ENCODE assay signal across 10 mouse cellular contexts in the genomic region with DNA sequence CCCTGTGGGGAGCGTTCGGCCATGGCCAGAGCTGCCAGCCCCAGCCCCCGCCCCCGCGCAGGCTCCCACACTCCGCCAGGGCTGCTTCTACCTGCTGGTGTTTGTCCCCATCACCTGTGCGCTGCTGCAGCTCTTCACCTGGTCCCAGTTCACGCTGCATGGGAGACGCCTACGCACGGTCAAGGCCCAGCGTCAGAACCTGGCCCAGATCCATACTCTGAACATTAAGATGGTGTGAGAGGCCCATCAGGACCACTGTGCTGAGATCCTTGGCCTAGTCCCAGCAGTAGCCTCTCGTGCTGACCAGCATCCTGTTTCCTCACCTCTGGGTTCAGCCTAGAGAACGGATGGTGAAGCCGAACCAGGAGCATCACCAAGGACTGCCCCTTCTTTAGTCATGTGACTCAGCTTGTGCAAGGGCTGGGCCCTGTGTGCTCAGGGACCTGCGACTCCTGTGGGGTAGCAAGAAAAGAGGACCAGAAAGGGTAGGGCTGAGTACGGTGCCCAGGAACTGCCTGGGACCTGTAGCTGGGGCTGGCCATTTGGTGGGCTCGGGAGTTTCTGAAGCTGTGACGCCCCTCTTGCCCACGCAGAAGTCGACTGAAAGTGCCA. TPM values are rescaled to one million over a fixed set of nuclear protein-coding genes. Genes with fewer than 3 reads are reported as not detected.
DNase-seq lines count a peak whose midpoint lies in the region; ATAC-seq and TF ChIP-seq lines count a peak whose summit lies in the region.
"Had no signal": no experiment of that assay in that cellular context is flagged by ENCODE, and none has a peak within 500 bp of the region (broad histone marks: within the 10 kb centered on the region; RNA-seq: fewer than 3 reads in every experiment).

No protein-coding gene starts in this region.

- H3K4me1 ChIP-seq in midbrain, embryonic 15.5 days, result no peaks in the 10 kb centered on the region

- TF ChIP-seq CTCF in left cerebral cortex, adult 2 months (IDR thresholded peaks at IDR 0.05), result no peak

- no peak overlapping the region for H3K4me3 ChIP-seq in left cerebral cortex, adult 2 months
- no peak overlapping the region for H3K4me3 ChIP-seq in midbrain, embryonic 15.5 days
- H3K4me3 ChIP-seq: heart, adult 2 months had no signal

- intact Hi-C loops in left cerebral cortex, adult 2 months (cut with DNase I), result no loop called here
- intact Hi-C loops in left cerebral cortex, postnatal 14 days (cut with DNase I), result no loop called here

- H3K4me2 ChIP-seq in midbrain, embryonic 15.5 days, result no peak overlapping the region

- no peak overlapping the region for H3K9ac ChIP-seq in midbrain, embryonic 15.5 days

- peaks cover 31% of the 10 kb centered on the region for H3K36me3 ChIP-seq in midbrain, embryonic 15.5 days (replicated peaks)

- no peaks in the 10 kb centered on the region for H3K27me3 ChIP-seq in midbrain, embryonic 15.5 days (replicated peaks)

- 45% methylated on average over 21 of the region's 21 CpGs for whole genome bisulfite sequencing in midbrain, embryonic 15.5 days

- H3K27ac ChIP-seq in left cerebral cortex, adult 2 months, result peak overlapping the region; percentile 18; the same call in 1 of the 2 replicates
- H3K27ac ChIP-seq in midbrain, embryonic 15.5 days, result no peak overlapping the region
- H3K27ac ChIP-seq: heart, adult 2 months had no signal

- DNase-seq in left cerebral cortex, adult 2 months (ENCODE audit: extremely low spot score in 1 of 2, low spot score in 2 of 2), result no peak
- DNase-seq in left cerebral cortex, postnatal 14 days (ENCODE audit: low spot score in 2 of 2), result no peak
- peak; percentile 50 for DNase-seq in brain, adult 2 months (ENCODE audit: low read depth, low spot score)
- no peak for DNase-seq in adrenal gland, adult 18-20 months (ENCODE audit: low spot score in 2 of 2)
- DNase-seq: embryo, embryonic 11 days; heart, adult 2 months; left cerebral cortex, postnatal 4 days had no signal

- no peaks in the 10 kb centered on the region for H3K9me3 ChIP-seq in midbrain, embryonic 15.5 days

- ATAC-seq in granulocyte monocyte progenitor cell, adult 5-6 weeks (replicated peaks; ENCODE audit: poor library complexity, severe bottlenecking), result peak; percentile 63
- ATAC-seq in midbrain, embryonic 15.5 days (replicated peaks), result peak; percentile 51
- no peak for ATAC-seq in inflammation-experienced regulatory T-cells, adult 6 months

RNA-seq across cellular contexts. Expression of gene Actr1a, which starts 21.0 kb away (rescaled TPM):
- total RNA-seq in left cerebral cortex, adult 2 months (2021), result 100 to 1,000 TPM; 179 to 197 TPM
- 100 to 1,000 TPM; 217 to 220 TPM for total RNA-seq in left cerebral cortex, postnatal 14 days (2021)
- total RNA-seq in granulocyte monocyte progenitor cell, adult 5-6 weeks (2014; fragmentation: Nextera tagmentation), result 86.7 and 93.2 TPM in 2 replicates
- 75.8 and 79.7 TPM in 2 replicates for total RNA-seq in granulocyte monocyte progenitor cell, adult 5-6 weeks (2017)
- polyA plus RNA-seq in midbrain, embryonic 15.5 days (2015; fragmentation: Nextera tagmentation; extraction: Ambion mirVana), result 394 and 399 TPM in 2 replicates
- total RNA-seq in adrenal gland, adult 18-20 months (2021), result 100 to 1,000 TPM; 121 to 122 TPM
- polyA plus RNA-seq in inflammation-experienced regulatory T-cells, adult 6 months (2017; shearing (Covaris generic)), result 100 to 1,000 TPM in 1 of 3 experiments, 10 to 100 TPM in 2; 77.1 to 105 (median 78.0) TPM

RNA-seq across cellular contexts. Expression of gene Sufu, which starts 22.1 kb away (rescaled TPM):
- 10 to 100 TPM; 19.4 to 20.1 TPM for total RNA-seq in left cerebral cortex, adult 2 months (2021)
- 10 to 100 TPM; 16.8 to 18.6 TPM for total RNA-seq in left cerebral cortex, postnatal 14 days (2021)
- 20.9 and 22.8 TPM in 2 replicates for total RNA-seq in granulocyte monocyte progenitor cell, adult 5-6 weeks (2014; fragmentation: Nextera tagmentation)
- total RNA-seq in granulocyte monocyte progenitor cell, adult 5-6 weeks (2017), result 7.2 and 9.0 TPM in 2 replicates
- polyA plus RNA-seq in midbrain, embryonic 15.5 days (2015; fragmentation: Nextera tagmentation; extraction: Ambion mirVana), result 24.2 and 24.4 TPM in 2 replicates
- total RNA-seq in adrenal gland, adult 18-20 months (2021), result 10 to 100 TPM; 17.9 to 20.3 TPM
- polyA plus RNA-seq in inflammation-experienced regulatory T-cells, adult 6 months (2017; shearing (Covaris generic)), result 10 to 100 TPM; 10.7 to 13.6 (median 12.5) TPM

RNA-seq across cellular contexts. Expression of gene 2310034G01Rik, which starts 24.5 kb away (rescaled TPM):
- total RNA-seq in left cerebral cortex, adult 2 months (2021), result under 1 TPM; 0.66 to 0.91 TPM
- total RNA-seq in left cerebral cortex, postnatal 14 days (2021), result 1 to 10 TPM in 1 of 2 experiments, under 1 TPM in 1; 0.94 to 1.1 TPM
- 2.3 and 5.6 TPM in 2 replicates for total RNA-seq in granulocyte monocyte progenitor cell, adult 5-6 weeks (2014; fragmentation: Nextera tagmentation)
- 1.4 and 2.3 TPM in 2 replicates for total RNA-seq in granulocyte monocyte progenitor cell, adult 5-6 weeks (2017)
- polyA plus RNA-seq in midbrain, embryonic 15.5 days (2015; fragmentation: Nextera tagmentation; extraction: Ambion mirVana), result 2.0 and 2.8 TPM in 2 replicates
- 1 to 10 TPM; 1.2 TPM for total RNA-seq in adrenal gland, adult 18-20 months (2021)
- polyA plus RNA-seq in inflammation-experienced regulatory T-cells, adult 6 months (2017; shearing (Covaris generic)), result under 1 TPM in 2 of 3 experiments, not detected in 1; 0.24 to 0.44 TPM

RNA-seq across cellular contexts. Expression of gene Mfsd13a, which starts 33.7 kb away (rescaled TPM):
- 10 to 100 TPM; 25.5 to 25.9 TPM for total RNA-seq in left cerebral cortex, adult 2 months (2021)
- 10 to 100 TPM; 28.7 to 47.5 TPM for total RNA-seq in left cerebral cortex, postnatal 14 days (2021)
- total RNA-seq in granulocyte monocyte progenitor cell, adult 5-6 weeks (2014; fragmentation: Nextera tagmentation), result 71.4 and 82.0 TPM in 2 replicates
- 15.7 and 18.7 TPM in 2 replicates for total RNA-seq in granulocyte monocyte progenitor cell, adult 5-6 weeks (2017)
- polyA plus RNA-seq in midbrain, embryonic 15.5 days (2015; fragmentation: Nextera tagmentation; extraction: Ambion mirVana), result 11.1 and 11.7 TPM in 2 replicates
- total RNA-seq in adrenal gland, adult 18-20 months (2021), result 1 to 10 TPM; 9.3 to 9.4 TPM
- polyA plus RNA-seq in inflammation-experienced regulatory T-cells, adult 6 months (2017; shearing (Covaris generic)), result 1 to 10 TPM; 4.3 to 8.1 (median 5.9) TPM

RNA-seq across cellular contexts. Expression of gene Cuedc2, which starts 36.1 kb away (rescaled TPM):
- total RNA-seq in left cerebral cortex, adult 2 months (2021), result 100 to 1,000 TPM; 188 to 196 TPM
- 100 to 1,000 TPM; 186 to 274 TPM for total RNA-seq in left cerebral cortex, postnatal 14 days (2021)
- total RNA-seq in granulocyte monocyte progenitor cell, adult 5-6 weeks (2014; fragmentation: Nextera tagmentation), result 104 and 108 TPM in 2 replicates
- 158 and 161 TPM in 2 replicates for total RNA-seq in granulocyte monocyte progenitor cell, adult 5-6 weeks (2017)
- polyA plus RNA-seq in midbrain, embryonic 15.5 days (2015; fragmentation: Nextera tagmentation; extraction: Ambion mirVana), result 340 and 347 TPM in 2 replicates
- 10 to 100 TPM; 72.1 to 77.9 TPM for total RNA-seq in adrenal gland, adult 18-20 months (2021)
- polyA plus RNA-seq in inflammation-experienced regulatory T-cells, adult 6 months (2017; shearing (Covaris generic)), result 10 to 100 TPM; 34.9 to 54.1 (median 46.6) TPM
